ENCODE assay signal across 19 mouse cellular contexts in genomic region chr4:148481557-148482168, GRCm38 (mm10). TPM values are rescaled to one million over a fixed set of nuclear protein-coding genes. Genes with fewer than 3 reads are reported as not detected.
"Had no signal": no experiment of that assay in that cellular context is flagged by ENCODE, and none has a peak within 500 bp of the region (broad histone marks: within the 10 kb centered on the region; RNA-seq: fewer than 3 reads in every experiment).

No protein-coding gene starts in this region.

- H3K27me3 ChIP-seq: limb, embryonic 13.5 days; liver, embryonic 15.5 days had no signal

- ATAC-seq: inflammation-experienced regulatory T-cells, adult 6 months; intestine, postnatal 0 days; lung, postnatal 0 days had no signal

- H3K9me3 ChIP-seq: limb, embryonic 13.5 days; liver, embryonic 15.5 days had no signal

- H3K9ac ChIP-seq: limb, embryonic 13.5 days; liver, embryonic 15.5 days had no signal

- H3K4me3 ChIP-seq: limb, embryonic 13.5 days; liver, embryonic 15.5 days had no signal

- DNase-seq: kidney, adult 9 months; kidney, postnatal 36 days; layer of hippocampus, adult 9-11 months; layer of hippocampus, postnatal 36 days; lung, adult 2 months; lung, postnatal 36 days; right cerebral cortex, adult 18-20 months; right cerebral cortex, postnatal 25 days; thymus, adult 2 months; thymus, postnatal 25 days had no signal

- H3K4me1 ChIP-seq: liver, embryonic 15.5 days had no signal

- H3K27ac ChIP-seq: kidney, postnatal 0 days; limb, embryonic 13.5 days; liver, embryonic 15.5 days had no signal

- H3K4me2 ChIP-seq: limb, embryonic 13.5 days; liver, embryonic 11.5 days; liver, embryonic 15.5 days had no signal

RNA-seq across cellular contexts. Expression of gene Angptl7, which starts 18.6 kb away (rescaled TPM):
- total RNA-seq: megakaryocyte progenitor cell, adult 5-6 weeks had no signal
- polyA plus RNA-seq: small intestine, adult 2 months had no signal
